Mouse (Mus musculus) embryo, embryonic 11 days (tissue): ENCODE results near the gene Arf5.

Experiments used
- DNase-seq: peaks from one replicate; pipeline ENCODE4 v3.0.0-alpha.2; 2015

Gene Arf5

GRCm38 (mm10) chr6:28423313-28423712 is at the start of gene Arf5:
Gene Arf5 (plus strand): TSS chr6:28423560.
- DNase-seq = peak; percentile 93

- DNase-seq = no peak
These were observed 41.4 kb upstream of the Arf5 start for GRCm38 (mm10) chr6:28381983-28382382.

DNA sequence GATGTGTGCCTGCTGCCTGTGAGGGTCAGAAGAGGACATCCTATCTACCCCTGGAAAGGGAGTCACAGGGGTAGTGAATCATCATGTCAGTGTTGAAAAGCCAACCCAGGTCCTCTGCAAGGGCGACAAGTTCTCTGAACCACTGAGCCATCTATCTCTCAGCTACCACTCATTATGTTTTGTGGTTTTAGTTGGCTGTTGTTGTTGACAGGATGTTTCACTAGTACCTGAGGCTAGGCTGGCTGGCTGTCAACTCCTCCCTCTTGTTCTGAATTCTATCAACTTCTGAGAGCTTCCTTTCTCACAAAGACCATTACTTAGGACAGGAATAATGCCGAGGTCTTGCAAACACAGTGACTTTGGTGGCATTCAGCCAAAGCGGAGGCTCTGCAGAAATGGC is 38.2 kb upstream of the Arf5 start:
- DNase-seq = no peak

DNA sequence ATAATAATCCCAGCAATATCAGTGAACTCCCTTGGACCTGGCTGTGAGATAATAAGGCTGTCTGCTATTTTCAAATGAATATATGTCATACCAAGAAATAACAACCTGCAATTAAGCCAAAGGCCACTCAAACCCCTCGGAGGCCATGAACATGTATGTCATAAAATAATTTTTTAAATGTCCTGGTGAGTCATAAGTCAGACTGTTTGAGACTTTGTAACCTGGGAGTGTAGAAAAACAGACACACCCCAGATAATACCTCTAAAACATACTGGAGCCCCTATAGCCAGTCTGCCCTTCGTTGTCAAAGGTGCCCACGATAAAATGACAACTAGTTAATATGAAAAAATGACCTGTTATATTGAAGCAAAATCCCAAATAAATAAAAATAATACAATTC is 34.3 kb upstream of the Arf5 start:
- no peak for DNase-seq

GRCm38 (mm10) chr6:28396051-28396852 is 27.1 kb upstream of the Arf5 start:
- DNase-seq = peak; percentile 29

- peak; percentile 76 for DNase-seq
These were observed 26.4 kb upstream of the Arf5 start for GRCm38 (mm10) chr6:28396853-28397457.

DNA sequence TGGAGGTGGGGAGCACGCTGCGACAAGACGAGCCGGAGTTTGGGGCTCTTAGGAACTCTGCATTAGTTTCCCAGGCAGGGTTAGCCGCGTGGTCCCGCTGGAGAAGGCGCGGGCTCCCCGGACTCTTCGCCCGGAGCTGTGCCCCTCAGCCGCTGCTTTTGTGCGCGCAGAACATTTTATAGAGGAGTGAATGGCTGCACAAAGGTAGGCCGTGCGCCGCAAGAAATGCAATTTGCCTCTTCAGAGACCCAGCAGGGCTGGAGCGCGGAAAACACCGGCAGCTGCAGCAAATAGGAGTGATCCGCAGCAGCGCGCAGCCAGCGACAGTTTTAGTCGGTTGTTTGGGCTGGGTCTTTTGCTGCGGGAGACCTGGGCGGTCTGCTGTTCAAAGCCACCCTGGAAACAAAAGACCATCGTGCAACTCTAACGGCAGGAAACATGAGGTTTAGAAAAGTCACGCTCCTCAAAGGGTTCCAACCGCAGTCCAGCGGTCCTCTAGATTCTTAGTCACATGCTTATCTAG is 25.6 kb upstream of the Arf5 start, which contains the start of gene Zfp800:
Gene Zfp800, minus strand, starts transcription at position 325 of the 523 bp plus-strand sequence.
- peak; percentile 73 for DNase-seq

DNA sequence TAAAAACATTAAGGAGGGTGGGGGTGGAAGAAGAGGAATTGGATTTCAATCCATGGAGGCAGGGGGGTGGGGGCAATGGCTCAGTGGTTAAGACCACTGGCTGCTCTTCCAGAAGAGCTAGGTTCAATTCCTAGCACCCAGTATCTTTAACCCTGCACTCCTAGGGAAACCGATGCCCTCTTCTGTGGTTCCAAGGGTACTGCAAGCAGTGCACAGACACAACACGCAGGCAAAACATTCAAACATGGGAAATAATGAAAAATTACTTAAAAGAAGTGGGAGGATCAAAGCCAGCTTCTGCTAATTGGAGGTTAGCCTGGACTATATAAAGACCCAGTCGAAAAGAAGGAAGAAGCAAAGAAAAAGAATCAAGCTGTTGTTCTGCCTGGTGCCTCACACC is 24.6 kb upstream of the Arf5 start:
- DNase-seq = no peak

DNA sequence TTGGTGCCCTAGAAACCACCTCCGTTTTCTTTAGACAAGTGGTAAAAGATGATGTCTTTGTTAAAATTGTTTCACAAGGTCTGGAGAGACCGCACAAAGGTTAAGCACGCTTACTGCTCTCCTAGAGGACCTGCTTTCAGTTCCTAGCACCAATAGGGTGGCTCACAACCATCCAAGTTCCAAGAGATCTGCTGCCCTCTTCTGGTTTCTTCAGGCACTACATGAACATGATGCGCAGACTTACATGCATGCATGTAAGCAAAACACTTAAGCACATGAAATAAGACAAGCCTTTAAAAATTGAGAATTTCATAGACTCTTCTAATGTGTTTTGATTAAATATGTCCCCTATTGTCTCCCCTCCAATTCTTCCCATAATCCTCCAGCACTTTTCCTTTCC is 23.6 kb upstream of the Arf5 start:
- no peak for DNase-seq

- no peak for DNase-seq
These were observed 13.3 kb upstream of the Arf5 start for GRCm38 (mm10) chr6:28410053-28410452.

DNA sequence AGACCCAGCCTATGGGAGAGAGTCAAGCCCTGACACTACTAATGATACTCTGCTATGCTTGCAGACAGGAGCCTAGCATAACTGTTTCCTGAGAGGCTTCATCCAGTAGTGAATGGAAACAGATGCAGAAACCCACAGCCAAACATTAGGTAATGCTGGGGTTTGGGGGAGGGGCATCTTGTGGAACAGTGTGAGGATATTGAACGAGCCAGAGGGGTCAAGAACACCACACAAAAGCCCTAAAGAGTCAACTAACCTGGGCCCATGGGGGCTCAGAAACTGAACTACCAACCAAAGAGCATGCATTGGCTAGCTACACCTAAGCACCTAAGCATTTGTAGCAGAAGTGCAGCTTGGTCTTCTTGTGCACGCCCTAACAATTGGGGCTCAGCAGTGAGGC is 12.1 kb upstream of the Arf5 start:
- DNase-seq = no peak

GRCm38 (mm10) chr6:28416981-28417380 is 6.4 kb upstream of the Arf5 start:
- no peak for DNase-seq

DNA sequence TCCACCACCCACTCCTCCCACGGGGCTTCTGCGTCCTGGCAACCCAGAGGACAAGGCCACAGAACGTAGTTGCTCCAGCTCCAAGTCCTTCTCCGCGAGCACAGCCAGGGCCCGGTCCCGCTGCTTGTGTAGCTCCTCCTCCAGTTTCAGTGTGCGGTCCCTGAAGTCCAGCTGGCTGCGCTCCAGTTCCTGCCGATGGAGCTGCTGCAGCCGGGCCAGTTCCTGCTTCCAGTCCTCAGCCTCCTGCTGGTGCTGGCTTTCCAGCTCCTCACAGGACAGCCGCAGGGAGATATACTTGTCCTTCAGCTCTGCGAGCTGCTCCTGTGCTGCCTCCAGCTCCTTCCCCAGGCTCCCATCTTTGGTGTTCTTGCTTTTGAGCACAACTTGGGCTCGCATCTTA is 4.9 kb upstream of the Arf5 start:
- DNase-seq = no peak

- no peak for DNase-seq
These were observed 3.7 kb upstream of the Arf5 start for GRCm38 (mm10) chr6:28419673-28420072.

- no peak for DNase-seq
These were observed 3.0 kb upstream of the Arf5 start for GRCm38 (mm10) chr6:28420361-28420760.

DNA sequence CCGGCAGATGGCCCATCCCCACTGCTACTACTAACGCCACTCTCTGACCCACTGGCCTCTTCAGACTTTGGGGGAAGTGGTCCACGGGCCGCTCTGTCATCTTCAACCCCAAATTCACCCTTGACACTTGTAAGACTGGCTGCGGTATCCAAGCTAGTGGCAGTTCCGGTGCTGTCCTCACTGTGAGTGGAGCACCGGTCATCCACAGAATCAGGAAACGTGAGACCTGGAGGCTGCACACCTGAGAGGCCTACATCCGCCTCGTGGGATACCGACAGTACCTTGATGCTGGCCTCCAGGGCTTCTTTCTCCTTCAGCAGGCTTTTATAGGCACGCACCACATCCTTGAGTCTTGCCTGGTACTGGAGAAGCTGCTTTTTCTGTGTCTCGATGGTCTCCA is 2.5 kb upstream of the Arf5 start:
- no peak for DNase-seq

DNA sequence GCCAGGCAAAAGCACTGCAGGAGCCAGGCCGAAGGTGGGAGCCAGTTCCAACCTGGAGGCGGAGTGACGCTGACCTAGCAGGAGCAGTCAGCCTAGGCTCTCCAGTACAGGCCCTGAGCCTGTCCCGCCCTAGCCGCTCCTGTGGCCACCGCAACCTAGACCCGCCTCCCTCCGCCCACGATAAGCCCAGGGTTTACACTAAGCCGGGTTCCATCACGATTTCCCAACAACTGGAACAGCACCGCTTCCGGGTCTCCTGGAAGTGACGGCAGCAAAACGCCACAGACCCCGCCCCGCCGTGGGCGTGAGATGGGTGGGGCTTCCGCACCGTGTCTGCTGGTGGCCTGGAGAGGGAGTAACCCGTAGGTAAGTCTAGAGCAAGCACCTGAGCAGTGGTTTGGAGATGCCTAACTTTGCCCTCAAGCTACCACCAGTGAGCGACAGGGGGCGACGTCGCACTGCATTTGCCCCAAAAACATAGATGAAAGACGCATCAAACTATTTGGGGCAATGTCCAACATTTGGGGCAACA is 1.8 kb upstream of the Arf5 start:
- DNase-seq = peak; percentile 94

DNA sequence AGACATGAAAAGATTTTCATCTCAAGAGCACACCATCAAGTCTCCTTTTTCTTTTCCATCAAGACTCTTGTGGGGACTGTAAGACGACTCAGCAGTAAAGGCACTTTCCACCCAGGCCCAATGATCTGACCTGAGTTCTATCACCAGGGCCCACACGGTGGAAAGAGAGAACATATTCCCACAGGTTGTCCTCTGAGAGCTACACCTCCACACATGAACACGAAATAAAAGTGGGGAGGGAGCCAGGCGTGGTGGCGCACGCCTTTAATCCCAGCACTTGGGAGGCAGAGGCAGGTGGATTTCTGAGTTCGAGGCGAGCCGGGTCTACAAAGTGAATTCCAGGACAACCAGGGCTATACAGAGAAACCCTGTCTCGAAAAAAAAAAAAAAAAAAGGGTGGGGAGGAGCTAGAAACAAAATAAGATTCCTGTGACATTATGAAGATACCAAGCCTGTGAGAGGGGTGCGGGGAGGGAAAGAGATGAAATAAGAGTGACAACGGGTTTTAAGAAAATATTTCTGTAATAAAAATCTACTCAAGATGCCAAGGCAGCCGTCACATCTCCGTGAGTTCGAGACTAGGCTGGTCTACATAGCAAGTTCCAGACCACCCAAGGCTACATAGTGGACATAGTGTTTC is 589 bp upstream of the Arf5 start:
- no peak for DNase-seq

GRCm38 (mm10) chr6:28423767-28424695 is 671 bp downstream of the Arf5 start:
- DNase-seq = peak; percentile 63

DNA sequence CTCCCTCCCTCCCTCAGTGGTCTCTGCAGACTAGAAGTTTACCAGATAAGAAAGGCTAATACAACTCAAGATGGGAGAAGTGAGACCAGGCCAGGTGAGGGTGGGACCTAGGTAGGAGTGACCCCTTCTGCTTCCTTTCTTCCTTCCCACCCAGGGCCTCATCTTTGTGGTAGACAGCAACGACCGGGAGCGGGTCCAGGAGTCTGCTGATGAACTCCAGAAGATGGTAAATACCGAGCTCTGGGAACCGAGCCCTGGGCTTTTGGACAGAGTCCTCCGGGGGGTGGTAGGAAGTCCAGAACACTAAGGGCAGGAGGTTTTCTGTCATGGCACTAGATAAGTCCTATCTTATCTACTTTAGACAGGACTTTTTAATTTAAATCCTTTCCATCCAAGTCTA is 1.7 kb downstream of the Arf5 start:
- DNase-seq = no peak

DNA sequence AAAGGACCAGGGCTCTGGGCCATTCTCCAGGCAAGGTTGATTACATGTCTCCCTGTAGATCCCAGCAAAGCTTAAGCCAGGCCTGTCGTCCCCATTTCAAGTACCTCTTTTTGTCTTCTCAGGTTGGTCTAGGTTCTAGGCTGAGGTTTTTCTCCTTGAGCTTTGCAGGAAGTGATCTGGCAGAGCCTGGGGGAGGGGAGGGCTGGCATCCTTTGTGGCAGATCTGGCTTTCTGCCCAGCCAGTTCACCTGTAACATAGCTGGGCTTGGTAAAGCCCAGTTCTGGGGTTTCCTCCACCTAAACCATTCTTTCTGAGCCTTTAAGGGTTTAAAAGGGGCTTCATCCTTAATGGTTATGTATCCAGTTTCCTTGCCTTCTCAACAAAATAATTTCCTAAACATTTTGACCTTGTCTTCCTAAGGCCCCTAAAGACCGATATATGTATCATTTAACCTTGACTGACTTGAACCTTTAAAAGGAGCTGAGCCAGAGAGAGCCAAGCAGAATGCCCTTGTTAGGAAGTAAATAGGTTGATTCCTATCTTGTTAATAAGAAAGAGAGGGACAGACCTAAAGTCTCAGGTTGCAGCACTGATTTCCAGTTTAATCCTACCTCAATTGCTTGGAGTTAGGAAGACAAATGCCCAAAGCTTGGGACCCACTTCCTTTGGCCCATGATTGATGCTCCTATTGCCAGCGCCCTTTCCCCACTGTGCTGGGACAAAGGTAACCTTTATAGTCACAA is 3.9 kb downstream of the Arf5 start, which contains the start of gene Fscn3:
Gene Fscn3, plus strand, starts transcription at position 694 of the 744 bp plus-strand sequence.
- no peak for DNase-seq

DNA sequence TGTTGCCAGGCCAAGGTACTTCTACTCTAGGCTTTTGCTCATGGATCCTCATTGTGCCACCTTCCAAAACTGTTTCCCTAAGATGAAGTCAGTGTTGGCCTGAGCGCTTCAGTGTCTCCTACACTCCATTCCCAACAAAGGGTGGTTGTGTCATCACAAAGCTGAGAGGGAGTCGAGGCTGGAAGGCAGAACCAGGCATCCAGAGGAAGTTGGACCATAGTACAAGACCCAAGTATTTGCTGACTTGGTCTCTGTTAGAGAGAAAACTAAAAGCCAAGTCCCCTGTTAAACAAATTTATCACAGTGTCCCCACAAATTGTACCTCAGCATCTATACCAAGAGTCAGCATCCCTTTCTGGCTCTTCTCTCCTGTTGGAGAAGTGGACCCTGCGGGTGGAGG is 4.9 kb downstream of the Arf5 start, which contains the start of gene Gcc1:
Gene Gcc1, minus strand, starts transcription at position 101 of the 400 bp plus-strand sequence.
- DNase-seq = no peak
